Mouse (Mus musculus) forebrain, embryonic 16.5 days (tissue): ENCODE measurements around the gene Tuba3a. TPM values are rescaled to one million over a fixed set of nuclear protein-coding genes. Genes with fewer than 3 reads are reported as not detected.

Experiments used
- ATAC-seq: fragments of 200-750 bp; cut with Nextera tagmentation; 2 replicates; pipeline ENCODE4 v1.8.0; 2017; ENCODE audit warnings: mild to moderate bottlenecking, moderate library complexity
- H3K27ac ChIP-seq: fragments of 300-500 bp; sonication (generic); 2 replicates; pipeline ENCODE4 v1.5.1; 2014; ENCODE audit warnings: low read length, control low read depth
- H3K27me3 ChIP-seq: fragments of 300-500 bp; sonication (generic); replicated peaks from 2 replicates; pipeline ENCODE4 v1.6.1; 2014; ENCODE audit warnings: low read length; ENCODE audit not compliant: control insufficient read depth, insufficient read depth
- H3K36me3 ChIP-seq: fragments of 300-500 bp; sonication (generic); 2 replicates; pipeline ENCODE4 v1.6.1; 2014; ENCODE audit not compliant: control insufficient read depth, insufficient read depth
- H3K4me1 ChIP-seq: fragments of 300-500 bp; sonication (generic); replicated peaks from 2 replicates; pipeline ENCODE4 v1.6.1; 2014; ENCODE audit warnings: low read length; ENCODE audit not compliant: control insufficient read depth, insufficient read depth
- H3K4me2 ChIP-seq: fragments of 300-500 bp; sonication (generic); 2 replicates; pipeline ENCODE4 v1.6.1; 2014; ENCODE audit warnings: mild to moderate bottlenecking, low read length, control low read depth
- H3K4me3 ChIP-seq: fragments of 300-500 bp; sonication (generic); replicated peaks from 2 replicates; pipeline ENCODE4 v1.5.1; 2014; ENCODE audit warnings: mild to moderate bottlenecking, low read length, control low read depth
- H3K9ac ChIP-seq: fragments of 300-500 bp; sonication (generic); replicated peaks from 2 replicates; pipeline ENCODE4 v1.6.1; 2014; ENCODE audit warnings: low read depth, low read length, control low read depth
- H3K9me3 ChIP-seq: fragments of 300-500 bp; sonication (generic); 2 replicates; pipeline ENCODE4 v1.6.1; 2016; ENCODE audit warnings: low read length; ENCODE audit not compliant: control insufficient read depth
- WGBS: fragments of 180-500 bp; shearing (Covaris S2); extraction: QIAGEN DNeasy Blood & Tissue Kit; methylation state at CpG from one replicate; pipeline ENCODE4 v1.1.7; 2014; 5-methylcytosine and 5-hydroxymethylcytosine counted together
- polyA plus RNA-seq: library from polyadenylated mRNA; unstranded; fragments of >200 nt; fragmentation: Nextera tagmentation; extraction: Ambion mirVana; gene quantifications from 2 replicates; pipeline ENCODE4 v1.2.1, GENCODE M21; 2015

Tuba3a gene
- polyA plus RNA-seq, 1 experiment from 2014 or later = not detected

GRCm38 (mm10) chr6:125320323-125320722 is 34.5 kb upstream of the Tuba3a start, which contains the start of gene Scnn1a:
Gene Scnn1a, plus strand, starts transcription at chr6:125320659.
- Histone ChIP-seq H3K27me3 (peaks cover 22% of the 10 kb centered on the region), H3K4me3 (no peak within 1 kb of the TSS), H3K4me2 (no peak within 1 kb of the TSS), H3K4me1 (0 out of 2 replicates have a peak, but pooled peaks cover 3% of the 10 kb centered on the region), H3K9me3 (no peaks in the 10 kb centered on the region), H3K36me3 (no peaks in the 10 kb centered on the region), H3K27ac (no peak within 1 kb of the TSS), H3K9ac (no peak within 1 kb of the TSS)
- WGBS = 86% methylated on average over 1 of the region's 1 CpGs
- ATAC-seq = no peak

GRCm38 (mm10) chr6:125319919-125320296 is 34.1 kb upstream of the Tuba3a start:
- Histone ChIP-seq H3K9ac (no peak overlapping the region), H3K36me3 (no peaks in the 10 kb centered on the region), H3K4me1 (0 out of 2 replicates have a peak, but pooled peaks cover 3% of the 10 kb centered on the region), H3K27ac (no peak overlapping the region), H3K4me3 (no peak overlapping the region), H3K27me3 (peaks cover 22% of the 10 kb centered on the region), H3K9me3 (no peaks in the 10 kb centered on the region), H3K4me2 (no peak overlapping the region)
- ATAC-seq = no peak

- 67% methylated on average over 15 of the region's 15 CpGs for WGBS
- peaks cover 24% of the 10 kb centered on the region for H3K27me3 ChIP-seq
- H3K9me3 ChIP-seq = no peaks in the 10 kb centered on the region
- H3K4me3 ChIP-seq = no peak overlapping the region
- no peak overlapping the region for H3K4me2 ChIP-seq
- H3K27ac ChIP-seq = no peak overlapping the region
- no peak for ATAC-seq
- no peak overlapping the region for H3K9ac ChIP-seq
- no peaks in the 10 kb centered on the region for H3K36me3 ChIP-seq
- peaks cover 4% of the 10 kb centered on the region; the same call in 1 of the 2 replicates for H3K4me1 ChIP-seq
Observed at GRCm38 (mm10) chr6:125318981-125319918, 33.4 kb upstream of the Tuba3a start.

GRCm38 (mm10) chr6:125317077-125317476 is 31.2 kb upstream of the Tuba3a start:
- WGBS = 64% methylated on average over 7 of the region's 7 CpGs
- ATAC-seq = no peak
- H3K4me2 ChIP-seq = no peak overlapping the region
- H3K9ac ChIP-seq = no peak overlapping the region
- H3K27ac ChIP-seq = no peak overlapping the region
- H3K4me1 ChIP-seq = peaks cover 14% of the 10 kb centered on the region
- peaks cover 20% of the 10 kb centered on the region for H3K27me3 ChIP-seq
- no peaks in the 10 kb centered on the region for H3K9me3 ChIP-seq
- H3K4me3 ChIP-seq = no peak overlapping the region
- H3K36me3 ChIP-seq = no peaks in the 10 kb centered on the region

- Histone ChIP-seq H3K27me3 (0 out of 2 replicates have a peak, but pooled peaks cover 4% of the 10 kb centered on the region), H3K9ac (no peak overlapping the region; the same call in 1 of the 2 replicates), H3K27ac (no peak overlapping the region), H3K4me3 (no peak overlapping the region), H3K4me1 (peaks cover 11% of the 10 kb centered on the region), H3K9me3 (no peaks in the 10 kb centered on the region), H3K36me3 (no peaks in the 10 kb centered on the region), H3K4me2 (no peak overlapping the region)
- ATAC-seq = no peak
- 80% methylated on average over 6 of the region's 6 CpGs for WGBS
Observed at GRCm38 (mm10) chr6:125314746-125315145, 28.9 kb upstream of the Tuba3a start.

- no peak overlapping the region for H3K27ac ChIP-seq
Observed at GRCm38 (mm10) chr6:125314231-125314563, 28.4 kb upstream of the Tuba3a start.

GRCm38 (mm10) chr6:125313546-125314230 is 27.8 kb upstream of the Tuba3a start, which contains the start of gene Ltbr:
Gene Ltbr, minus strand, starts transcription at chr6:125313885.
- peak; percentile 71 for ATAC-seq
- Histone ChIP-seq H3K9me3 (no peaks in the 10 kb centered on the region), H3K4me3 (peak within 1 kb of the TSS; percentile 29), H3K27ac (no peak within 1 kb of the TSS), H3K9ac (peak within 1 kb of the TSS; percentile 62), H3K36me3 (no peaks in the 10 kb centered on the region), H3K4me1 (peaks cover 11% of the 10 kb centered on the region), H3K27me3 (0 out of 2 replicates have a peak, but pooled peaks cover 3% of the 10 kb centered on the region), H3K4me2 (peak within 1 kb of the TSS; percentile 46)
- WGBS = 4% methylated on average over 36 of the region's 46 CpGs

More at GRCm38 (mm10) chr6:125314231-125314563, 28.4 kb upstream of the Tuba3a start:
- 64% methylated on average over 7 of the region's 7 CpGs for WGBS
- ATAC-seq = peak; percentile 19
- Histone ChIP-seq H3K9me3 (no peaks in the 10 kb centered on the region), H3K9ac (peak overlapping the region; percentile 62), H3K4me3 (peak overlapping the region; percentile 29), H3K4me2 (peak overlapping the region; percentile 46), H3K36me3 (no peaks in the 10 kb centered on the region), H3K27me3 (0 out of 2 replicates have a peak, but pooled peaks cover 3% of the 10 kb centered on the region), H3K4me1 (peaks cover 11% of the 10 kb centered on the region)

- Histone ChIP-seq H3K36me3 (no peaks in the 10 kb centered on the region), H3K4me2 (peak overlapping the region; percentile 46), H3K9ac (no peak overlapping the region), H3K4me3 (peak overlapping the region; percentile 29), H3K4me1 (peaks cover 11% of the 10 kb centered on the region), H3K27ac (no peak overlapping the region), H3K27me3 (0 out of 2 replicates have a peak, but pooled peaks cover 3% of the 10 kb centered on the region), H3K9me3 (no peaks in the 10 kb centered on the region)
- ATAC-seq = no peak
- 77% methylated on average over 22 of the region's 22 CpGs for WGBS
Observed at GRCm38 (mm10) chr6:125312581-125313355, 26.9 kb upstream of the Tuba3a start.
